Mouse (Mus musculus): ENCODE measurements around the gene Vmn2r121.

Vmn2r121 gene

DNA sequence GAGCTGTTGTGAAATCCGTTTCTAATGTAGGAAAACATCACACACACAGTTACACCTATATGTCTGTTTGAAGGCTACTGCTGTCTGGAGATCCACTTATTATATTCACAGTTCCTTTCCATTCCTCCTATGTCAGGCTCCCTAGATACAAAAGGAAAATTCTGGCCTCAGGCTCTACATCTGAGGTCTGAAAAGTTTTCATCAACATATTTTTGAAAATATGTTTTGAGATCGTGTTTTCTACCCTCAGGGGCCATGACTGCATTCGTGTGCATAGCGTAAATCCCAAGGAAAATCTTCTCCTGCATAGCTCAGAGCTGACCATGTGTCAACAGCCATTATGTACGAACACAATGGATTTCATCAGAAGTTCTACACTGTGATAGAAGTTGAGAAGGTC is at the start of gene Vmn2r121:
TSS of gene Vmn2r121 (minus strand) at position 101 of the 400 bp plus-strand sequence.
- no peak for DNase-seq (ENCODE audit: low read depth)
